Mouse (Mus musculus) ES-Bruce4 (cell line): Measurements from ENCODE around the gene Tmtc4. TPM values are rescaled to one million over a fixed set of nuclear protein-coding genes. Genes with fewer than 3 reads are reported as not detected.

Source experiments
- H3K27ac ChIP-seq: 2 replicates; pipeline ENCODE4 v1.5.1; 2012; ENCODE audit warnings: low read length, inconsistent platforms; ENCODE audit not compliant: insufficient read depth
- H3K27me3 ChIP-seq: 2 replicates; pipeline ENCODE4 v1.6.1; 2012; ENCODE audit warnings: mild to moderate bottlenecking, low read length, inconsistent platforms; ENCODE audit not compliant: control insufficient read depth, poor library complexity, insufficient read depth, severe bottlenecking
- H3K36me3 ChIP-seq: 2 replicates; pipeline ENCODE4 v1.6.1; 2012; ENCODE audit warnings: inconsistent platforms, mild to moderate bottlenecking, low read length, moderate library complexity; ENCODE audit not compliant: control insufficient read depth, poor library complexity, insufficient read depth, severe bottlenecking
- H3K4me1 ChIP-seq: one replicate; pipeline ENCODE4 v1.8.1; 2011; ENCODE audit warnings: low read length; ENCODE audit not compliant: control insufficient read depth, insufficient read depth
- H3K4me3 ChIP-seq: 2 replicates; pipeline ENCODE4 v1.5.1; 2011; ENCODE audit warnings: low read depth, mild to moderate bottlenecking, low read length
- H3K9ac ChIP-seq: 2 replicates; pipeline ENCODE4 v1.6.1; 2012; ENCODE audit warnings: low read depth, mild to moderate bottlenecking, inconsistent platforms; ENCODE audit not compliant: poor library complexity, severe bottlenecking
- H3K9me3 ChIP-seq: replicated peaks from 2 replicates; pipeline ENCODE4 v1.6.1; 2012; ENCODE audit warnings: mild to moderate bottlenecking, low read length, inconsistent platforms; ENCODE audit not compliant: control insufficient read depth, poor library complexity, insufficient read depth, severe bottlenecking
- CTCF ChIP-seq: IDR thresholded peaks from one replicate; pipeline ENCODE4 v1.8.1; 2011; ENCODE audit warnings: low read depth, low read length
- EP300 ChIP-seq: IDR thresholded peaks from 2 replicates; pipeline ENCODE4 v1.6.1; 2011; ENCODE audit warnings: low read depth, low read length; ENCODE audit not compliant: insufficient read depth
- POLR2A ChIP-seq: IDR thresholded peaks from one replicate; pipeline ENCODE4 v1.8.1; 2011; ENCODE audit warnings: low read length; ENCODE audit not compliant: insufficient read depth
- polyA plus RNA-seq: library from polyadenylated mRNA; stranded (reverse); fragments of >200 nt; gene quantifications from 2 replicates; pipeline ENCODE4 v1.2.4, GENCODE M21; 2011; ENCODE audit warnings: low read depth; ENCODE audit not compliant: missing spikeins, insufficient read depth, insufficient read length

The Tmtc4 gene
- polyA plus RNA-seq, 1 experiment = 20.7 TPM

GRCm38 (mm10) chr14:122977797-122978140 is 6.1 kb downstream of the Tmtc4 start:
- Histone ChIP-seq H3K4me1 (no peaks in the 10 kb centered on the region), H3K9me3 (no peaks in the 10 kb centered on the region), H3K4me3 (no peak overlapping the region), H3K27ac (no peak overlapping the region), H3K9ac (no peak overlapping the region), H3K36me3 (no peaks in the 10 kb centered on the region), H3K27me3 (no peaks in the 10 kb centered on the region)
- TF ChIP-seq EP300 (no peak), POLR2A (no peak), CTCF (no peak)

GRCm38 (mm10) chr14:122977056-122977796 is 6.6 kb downstream of the Tmtc4 start:
- TF ChIP-seq POLR2A (no peak), CTCF (no peak), EP300 (no peak)
- no peak overlapping the region for H3K9ac ChIP-seq
- no peaks in the 10 kb centered on the region for H3K9me3 ChIP-seq
- H3K27ac ChIP-seq = no peak overlapping the region
- H3K4me3 ChIP-seq = no peak overlapping the region
- H3K27me3 ChIP-seq = no peaks in the 10 kb centered on the region
- no peaks in the 10 kb centered on the region for H3K36me3 ChIP-seq
- no peaks in the 10 kb centered on the region for H3K4me1 ChIP-seq

GRCm38 (mm10) chr14:122974854-122975570 is 8.8 kb downstream of the Tmtc4 start:
- no peak overlapping the region for H3K4me3 ChIP-seq
- no peaks in the 10 kb centered on the region for H3K4me1 ChIP-seq
- no peaks in the 10 kb centered on the region for H3K9me3 ChIP-seq
- H3K9ac ChIP-seq = no peak overlapping the region
- H3K27ac ChIP-seq = no peak overlapping the region
- TF ChIP-seq POLR2A = no peak
- TF ChIP-seq CTCF = no peak
- no peak for TF ChIP-seq EP300
- no peaks in the 10 kb centered on the region for H3K27me3 ChIP-seq
- H3K36me3 ChIP-seq = no peaks in the 10 kb centered on the region

- H3K4me3 ChIP-seq = no peak overlapping the region
- no peaks in the 10 kb centered on the region for H3K4me1 ChIP-seq
- H3K9ac ChIP-seq = no peak overlapping the region
- no peak overlapping the region for H3K27ac ChIP-seq
- no peaks in the 10 kb centered on the region for H3K36me3 ChIP-seq
- no peaks in the 10 kb centered on the region for H3K9me3 ChIP-seq
- H3K27me3 ChIP-seq = no peaks in the 10 kb centered on the region
- no peak for TF ChIP-seq EP300
- no peak for TF ChIP-seq CTCF
- TF ChIP-seq POLR2A = no peak
These were observed 10.7 kb downstream of the Tmtc4 start for GRCm38 (mm10) chr14:122973091-122973490.

GRCm38 (mm10) chr14:122968049-122968448 is 15.8 kb downstream of the Tmtc4 start:
- H3K9ac ChIP-seq = no peak overlapping the region
- no peak overlapping the region for H3K4me3 ChIP-seq
- H3K36me3 ChIP-seq = no peaks in the 10 kb centered on the region
- no peaks in the 10 kb centered on the region for H3K9me3 ChIP-seq
- no peak overlapping the region for H3K27ac ChIP-seq
- H3K27me3 ChIP-seq = no peaks in the 10 kb centered on the region
- no peak for TF ChIP-seq EP300
- no peak for TF ChIP-seq CTCF
- TF ChIP-seq POLR2A = no peak
- no peaks in the 10 kb centered on the region for H3K4me1 ChIP-seq

- Histone ChIP-seq H3K27ac (no peak overlapping the region), H3K36me3 (no peaks in the 10 kb centered on the region), H3K27me3 (no peaks in the 10 kb centered on the region), H3K9ac (no peak overlapping the region), H3K9me3 (no peaks in the 10 kb centered on the region), H3K4me1 (no peaks in the 10 kb centered on the region), H3K4me3 (no peak overlapping the region)
- TF ChIP-seq POLR2A = no peak
- no peak for TF ChIP-seq CTCF
- TF ChIP-seq EP300 = no peak
These were observed 25.9 kb downstream of the Tmtc4 start for GRCm38 (mm10) chr14:122957941-122958340.
